Mouse (Mus musculus) cerebral cortex, adult 2 months (tissue): ENCODE data around the gene Parp16.

Experiments used
- WGBS: fragments of 180-500 bp; shearing (Covaris S2); methylation state at CpG from one replicate; pipeline ENCODE4 v1.1.7; 2018; 5-methylcytosine and 5-hydroxymethylcytosine counted together

Parp16 gene

GRCm38 (mm10) chr9:65208293-65209179, 13.4 kb downstream of the Parp16 start:
- WGBS, result 92% methylated on average over 32 of the region's 32 CpGs

- WGBS, result 68% methylated on average over 1 of the region's 1 CpGs
These were observed 16.4 kb downstream of the Parp16 start for GRCm38 (mm10) chr9:65211598-65211997.

GRCm38 (mm10) chr9:65214425-65214777, 19.2 kb downstream of the Parp16 start:
- 26% methylated on average over 10 of the region's 10 CpGs for WGBS

- under 1% methylated on average over 59 of the region's 59 CpGs for WGBS
These were observed 19.8 kb downstream of the Parp16 start for GRCm38 (mm10) chr9:65214778-65215493.

GRCm38 (mm10) chr9:65215494-65216126, 20.5 kb downstream of the Parp16 start:
- 12% methylated on average over 31 of the region's 31 CpGs for WGBS

GRCm38 (mm10) chr9:65216972-65217371, 21.8 kb downstream of the Parp16 start:
- 76% methylated on average over 8 of the region's 8 CpGs for WGBS

GRCm38 (mm10) chr9:65217661-65218060, 22.5 kb downstream of the Parp16 start:
- 79% methylated on average over 6 of the region's 6 CpGs for WGBS

- 94% methylated on average over 1 of the region's 1 CpGs for WGBS
These were observed 23.8 kb downstream of the Parp16 start for GRCm38 (mm10) chr9:65218916-65219315.

- WGBS, result 56% methylated on average over 3 of the region's 3 CpGs
These were observed 25.2 kb downstream of the Parp16 start for GRCm38 (mm10) chr9:65220398-65220797.

GRCm38 (mm10) chr9:65223927-65224326, 28.8 kb downstream of the Parp16 start:
- WGBS, result 80% methylated on average over 6 of the region's 6 CpGs

GRCm38 (mm10) chr9:65225795-65226194, 30.6 kb downstream of the Parp16 start:
- 43% methylated on average over 4 of the region's 4 CpGs for WGBS

- 80% methylated on average over 6 of the region's 6 CpGs for WGBS
These were observed 35.1 kb downstream of the Parp16 start for GRCm38 (mm10) chr9:65230250-65230649.

- 51% methylated on average over 8 of the region's 8 CpGs for WGBS
These were observed 36.1 kb downstream of the Parp16 start for GRCm38 (mm10) chr9:65231284-65231683.

- WGBS, result 98% methylated on average over 9 of the region's 9 CpGs
These were observed 38.3 kb downstream of the Parp16 start for GRCm38 (mm10) chr9:65233243-65233985.

GRCm38 (mm10) chr9:65234734-65235133, 39.6 kb downstream of the Parp16 start:
- WGBS, result 90% methylated on average over 3 of the region's 3 CpGs

- 77% methylated on average over 1 of the region's 1 CpGs for WGBS
These were observed 40.4 kb downstream of the Parp16 start for GRCm38 (mm10) chr9:65235601-65236000.

- WGBS, result 64% methylated on average over 11 of the region's 11 CpGs
These were observed 42.5 kb downstream of the Parp16 start for GRCm38 (mm10) chr9:65237616-65238015.

- WGBS, result 63% methylated on average over 13 of the region's 13 CpGs
These were observed 43.1 kb downstream of the Parp16 start for GRCm38 (mm10) chr9:65238191-65238760.

- WGBS, result 95% methylated on average over 4 of the region's 4 CpGs
These were observed 44.0 kb downstream of the Parp16 start for GRCm38 (mm10) chr9:65239176-65239575.

GRCm38 (mm10) chr9:65239731-65240130, 44.6 kb downstream of the Parp16 start:
- WGBS, result 95% methylated on average over 5 of the region's 5 CpGs

GRCm38 (mm10) chr9:65240587-65240986, 45.4 kb downstream of the Parp16 start:
- WGBS, result 89% methylated on average over 3 of the region's 3 CpGs
